Mouse (Mus musculus) liver, postnatal 0 days (tissue): ENCODE data around the gene Pdyn.

Experiments
- CTCF ChIP-seq: sonication (generic); IDR thresholded peaks from 2 replicates; pipeline ENCODE4 v1.5.1; 2016; ENCODE audit warnings: antibody characterized with exemption, low read depth
- EP300 ChIP-seq: IDR thresholded peaks from 2 replicates; pipeline ENCODE4 v1.6.1; 2016; ENCODE audit warnings: antibody characterized with exemption, low read depth, mild to moderate bottlenecking

DNA sequence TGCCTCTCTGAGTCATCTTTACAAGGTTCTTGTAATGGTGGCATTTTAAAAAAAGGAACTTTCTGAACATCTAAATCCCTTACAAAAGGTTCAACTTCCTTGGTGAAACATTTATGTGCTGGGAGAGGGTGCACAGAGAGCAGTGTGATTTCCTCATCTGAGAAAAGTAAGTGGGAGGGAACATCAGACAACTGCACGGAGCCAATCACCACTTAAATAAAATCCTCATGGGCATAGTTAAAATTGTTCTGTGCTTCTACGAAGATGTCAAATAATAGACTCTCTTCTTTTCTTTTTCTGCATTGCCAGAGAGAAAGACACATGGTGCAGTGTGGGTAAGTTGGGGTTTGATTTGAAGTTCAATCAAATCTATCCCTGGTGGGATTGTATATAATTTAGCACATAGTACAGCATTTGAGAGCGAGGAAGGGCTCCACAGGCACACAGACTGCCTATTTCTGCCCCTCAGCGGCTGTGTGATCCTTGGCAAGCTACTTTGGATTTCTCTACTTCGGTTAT is 13.4 kb upstream of the Pdyn start:
- no peak for TF ChIP-seq CTCF
- no peak for TF ChIP-seq EP300
